Mouse (Mus musculus) brain, embryonic 14.5 days (tissue): Measurements from ENCODE around the gene B4galnt3. TPM values are rescaled to one million over a fixed set of nuclear protein-coding genes. Genes with fewer than 3 reads are reported as not detected.

Experiments
- DNase-seq: peaks from one replicate; pipeline ENCODE4 v3.0.0-alpha.2; 2011; ENCODE audit warnings: low read depth
- CTCF ChIP-seq: fragments of 200-500 bp; IDR thresholded peaks from 2 replicates; pipeline ENCODE4 v1.5.1; 2012; ENCODE audit warnings: inconsistent platforms, mild to moderate bottlenecking, moderate library complexity, borderline replicate concordance; ENCODE audit not compliant: insufficient read depth, insufficient read length; ENCODE audit errors: extremely low read depth
- POLR2A ChIP-seq: fragments of 200-500 bp; IDR thresholded peaks from 2 replicates; pipeline ENCODE4 v1.6.1; 2012; ENCODE audit warnings: mild to moderate bottlenecking, inconsistent platforms, borderline replicate concordance; ENCODE audit not compliant: poor library complexity, insufficient read depth, insufficient read length, severe bottlenecking; ENCODE audit errors: extremely low read depth
- polyA plus RNA-seq: library from polyadenylated mRNA; depleted of rRNA; stranded (reverse); fragments of >200 nt; gene quantifications from 2 replicates; pipeline ENCODE4 v1.2.3, GENCODE M21; 2012; rRNA removed

Gene B4galnt3
- 0.29 and 0.63 TPM in 2 replicates for polyA plus RNA-seq

DNA sequence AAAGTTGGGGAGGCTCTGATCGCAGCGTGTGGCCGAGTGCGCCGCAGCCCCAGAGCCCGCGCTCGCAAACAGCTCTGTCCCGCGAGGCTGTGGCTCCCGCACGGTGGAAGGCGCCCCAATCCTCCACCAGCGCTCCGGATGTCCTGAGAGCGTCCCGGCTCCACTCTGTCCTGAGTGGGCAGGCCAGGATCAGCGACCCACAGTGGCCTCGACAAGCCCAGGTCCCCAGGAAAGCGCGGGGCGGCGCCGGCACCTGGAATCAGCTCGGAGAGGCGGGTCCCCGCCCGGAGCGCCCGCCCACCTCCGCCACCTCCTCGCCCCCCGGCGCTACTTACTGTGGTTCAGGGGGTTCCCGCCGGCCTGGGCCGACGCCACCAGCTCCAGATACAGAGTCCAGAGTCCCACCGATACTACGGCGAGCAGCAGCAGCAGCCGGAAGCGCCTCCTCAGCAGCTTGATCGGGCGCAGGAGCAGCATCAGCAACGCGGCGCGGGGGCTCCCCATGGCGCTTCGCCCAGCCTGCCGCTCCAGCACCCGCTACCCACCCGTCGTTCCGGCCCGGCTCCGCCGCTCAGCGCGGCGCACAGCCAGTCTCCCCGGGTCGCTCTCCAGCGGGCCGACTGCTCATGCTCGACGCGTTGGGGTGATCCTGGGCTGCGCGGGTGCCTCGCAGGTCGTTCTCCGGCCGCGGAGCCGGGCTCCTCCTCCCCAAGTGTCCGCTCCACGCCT, at the start of gene B4galnt3, which contains the start of gene D330020A13Rik:
Gene B4galnt3 (minus strand): TSS at position 504 of the 729 bp plus-strand sequence.
Gene D330020A13Rik (plus strand): TSS at position 309 of the 729 bp plus-strand sequence.
- peak; percentile 64 for DNase-seq
- TF ChIP-seq CTCF (no peak), POLR2A (no peak)

GRCm38 (mm10) chr6:120343992-120344391, 49.6 kb upstream of the B4galnt3 start:
- peak; percentile 81 for DNase-seq
- TF ChIP-seq CTCF, result no peak

DNA sequence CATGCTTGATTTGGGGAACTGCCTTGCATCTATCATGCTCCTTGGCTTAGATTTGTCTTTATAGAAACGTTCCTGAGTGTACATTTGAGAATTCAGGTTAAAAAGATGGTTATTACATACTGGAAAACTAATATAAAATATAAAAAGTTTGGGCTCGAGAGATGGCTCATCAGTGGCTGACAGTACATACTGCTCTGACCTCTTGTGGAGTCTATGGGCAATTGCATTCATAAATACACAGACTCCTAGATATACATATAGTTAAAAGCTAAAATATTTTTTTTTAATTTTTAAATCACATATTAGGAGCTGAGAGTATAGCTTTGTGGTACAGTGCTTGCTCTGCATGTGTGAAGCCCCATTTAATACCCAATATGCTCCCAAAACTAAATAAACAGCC, 38.0 kb upstream of the B4galnt3 start:
- DNase-seq, result no peak
- TF ChIP-seq POLR2A (no peak), CTCF (peak; percentile 10; the same call in 1 of the 2 replicates)

- TF ChIP-seq POLR2A, result no peak
- TF ChIP-seq CTCF, result peak; percentile 86; the same call in 1 of the 2 replicates
- peak; percentile 95 for DNase-seq
Measured at GRCm38 (mm10) chr6:120324295-120324927, 30.1 kb upstream of the B4galnt3 start.

GRCm38 (mm10) chr6:120320369-120320768, 26.0 kb upstream of the B4galnt3 start:
- DNase-seq, result peak; percentile 9
- TF ChIP-seq CTCF, result no peak
- no peak for TF ChIP-seq POLR2A

GRCm38 (mm10) chr6:120319129-120319528, 24.8 kb upstream of the B4galnt3 start:
- TF ChIP-seq CTCF (no peak), POLR2A (no peak)
- no peak for DNase-seq

DNA sequence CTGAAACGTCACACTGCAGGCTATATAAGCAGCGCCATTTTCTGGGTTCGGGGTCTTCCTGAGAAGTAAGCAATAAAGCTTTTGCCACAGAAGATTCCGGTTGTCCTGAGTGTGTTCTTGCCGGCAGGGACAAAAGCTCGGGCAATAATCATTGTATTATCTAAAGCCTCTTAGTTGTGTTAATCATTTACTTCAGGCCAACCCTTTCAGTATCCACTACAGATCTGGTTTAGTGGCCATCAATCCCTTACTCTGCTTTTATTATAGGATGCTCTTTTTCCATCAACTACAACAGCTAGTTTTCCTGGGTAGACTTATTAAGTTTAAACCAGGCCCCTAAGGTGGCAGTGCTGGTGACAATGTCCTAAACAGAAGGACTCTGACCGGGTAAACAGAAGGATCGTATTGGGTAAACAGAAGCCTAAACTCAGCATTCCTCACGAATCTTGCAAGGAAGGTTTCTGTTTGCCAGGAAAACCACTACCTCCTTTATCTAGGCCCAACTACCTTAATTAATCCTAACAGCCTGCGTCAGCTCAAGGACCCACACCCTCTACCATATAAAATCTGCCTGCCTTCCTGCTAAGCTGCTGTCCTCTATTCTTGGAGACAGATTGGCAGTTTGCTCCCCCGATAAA, 24.1 kb upstream of the B4galnt3 start:
- DNase-seq, result no peak
- no peak for TF ChIP-seq POLR2A
- TF ChIP-seq CTCF, result no peak

GRCm38 (mm10) chr6:120312443-120312842, 18.1 kb upstream of the B4galnt3 start:
- TF ChIP-seq CTCF (no peak), POLR2A (no peak)
- no peak for DNase-seq

GRCm38 (mm10) chr6:120309787-120310186, 15.4 kb upstream of the B4galnt3 start:
- no peak for DNase-seq
- TF ChIP-seq CTCF (no peak), POLR2A (no peak)

GRCm38 (mm10) chr6:120309338-120309737, 15.0 kb upstream of the B4galnt3 start:
- DNase-seq, result no peak
- TF ChIP-seq CTCF, result no peak
- no peak for TF ChIP-seq POLR2A

- no peak for DNase-seq
- TF ChIP-seq POLR2A (no peak), CTCF (no peak)
Measured at GRCm38 (mm10) chr6:120306859-120307594, 12.7 kb upstream of the B4galnt3 start.

GRCm38 (mm10) chr6:120302755-120303316, 8.5 kb upstream of the B4galnt3 start:
- DNase-seq, result peak; percentile 32
- no peak for TF ChIP-seq POLR2A
- peak; percentile 39; the same call in 1 of the 2 replicates for TF ChIP-seq CTCF
